Mouse (Mus musculus): ENCODE results near the gene Nedd9. TPM values are rescaled to one million over a fixed set of nuclear protein-coding genes. Genes with fewer than 3 reads are reported as not detected.

Gene Nedd9
- polyA plus RNA-seq, 1 experiment from 2014 or later, result 19.3 TPM

Other genes starting within 250 kb of the Nedd9 start
- gene Smim13, start 237.5 kb downstream of the Nedd9 start, polyA plus RNA-seq (2015; fragmentation: Nextera tagmentation; extraction: Ambion mirVana), result 8.7 and 9.8 TPM in 2 replicates
- gene Gm17364, start 213.4 kb downstream of the Nedd9 start, polyA plus RNA-seq (2015; fragmentation: Nextera tagmentation; extraction: Ambion mirVana), result not detected in 2 replicates
- 11.4 and 12.7 TPM in 2 replicates for gene Tmem170b, start 118.5 kb upstream of the Nedd9 start, polyA plus RNA-seq (2015; fragmentation: Nextera tagmentation; extraction: Ambion mirVana)

Measured in heart, embryonic 13.5 days (tissue).